In the genomic region with DNA sequence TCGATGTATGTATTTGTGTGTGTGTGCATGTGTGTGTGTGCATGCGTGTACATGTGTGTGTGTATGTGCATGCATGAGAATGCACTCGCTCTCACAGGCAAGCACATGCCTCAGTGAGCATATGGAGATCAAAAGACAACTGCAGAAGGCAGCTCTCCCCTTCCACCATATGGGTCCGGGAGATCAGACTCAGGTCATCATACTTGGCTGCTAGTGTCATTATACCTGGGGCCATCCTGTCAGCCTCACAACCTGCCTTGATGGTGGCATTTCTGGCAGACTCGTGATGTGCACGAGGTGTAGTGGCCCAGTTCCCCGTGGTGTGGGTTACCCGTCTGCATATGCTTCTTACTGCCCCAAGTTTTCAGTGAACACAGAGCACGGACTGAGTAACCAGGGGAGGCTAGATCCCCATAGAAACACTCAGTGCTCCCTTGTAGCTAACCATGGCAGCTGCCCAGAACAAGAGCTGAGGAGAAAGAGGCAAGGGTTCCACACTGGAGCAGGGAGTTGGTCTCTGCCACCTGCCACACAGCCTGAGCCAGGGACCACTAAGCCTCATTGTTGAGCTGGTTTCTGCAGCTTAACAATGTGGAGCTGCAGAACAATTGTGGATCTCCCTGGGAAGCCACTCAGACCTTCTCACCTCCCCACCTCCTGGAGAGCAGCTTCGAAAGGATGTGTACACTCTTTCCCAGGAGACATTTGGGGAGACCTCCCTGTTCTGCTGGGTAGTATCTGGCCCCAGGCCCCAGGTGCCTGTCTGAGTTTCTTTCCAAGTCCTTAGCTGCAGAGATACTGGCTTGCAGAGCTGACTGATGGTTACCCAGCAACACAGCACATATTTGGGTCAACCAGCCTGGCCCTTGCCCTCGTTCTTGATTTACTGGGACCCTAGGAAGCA, we compare ENCODE assay signal across 13 mouse cellular contexts.
DNase-seq lines count a peak whose midpoint lies in the region; ATAC-seq lines count a peak whose summit lies in the region.
"Had no signal": no experiment of that assay in that cellular context is flagged by ENCODE, and none has a peak within 500 bp of the region (broad histone marks: within the 10 kb centered on the region; RNA-seq: fewer than 3 reads in every experiment).

No protein-coding gene starts in this region.

- no peaks in the 10 kb centered on the region for H3K36me3 ChIP-seq in neural tube, embryonic 13.5 days
- H3K36me3 ChIP-seq: embryonic facial prominence, embryonic 12.5 days; heart, embryonic 12.5 days; intestine, embryonic 15.5 days; limb, embryonic 15.5 days had no signal

- no peak overlapping the region for H3K4me2 ChIP-seq in neural tube, embryonic 13.5 days
- H3K4me2 ChIP-seq: embryonic facial prominence, embryonic 12.5 days; heart, embryonic 12.5 days; intestine, embryonic 15.5 days; limb, embryonic 15.5 days had no signal

- no peak; the same call in 1 of the 2 replicates for ATAC-seq in cerebellum, adult (ENCODE audit: insufficient number of reproducible peaks, low FRiP score, low TSS enrichment)
- ATAC-seq in neural tube, embryonic 13.5 days (ENCODE audit: low read depth), result no peak
- ATAC-seq: activated CD4-positive, CD25-positive, alpha-beta regulatory T cell, adult 4 months; intestine, embryonic 15.5 days had no signal

- peak; percentile 27 for DNase-seq in cerebellum, adult 11 months
- DNase-seq in neural tube, embryonic 10.5 days (ENCODE audit: extremely low spot score, low spot score), result no peak
- DNase-seq in layer of hippocampus, postnatal 10 days (ENCODE audit: low spot score in 2 of 2), result peak; percentile 55 to 62
- no peak for DNase-seq in lung, postnatal 25 days (ENCODE audit: low spot score)
- no peak for DNase-seq in urinary bladder, postnatal 36 days (ENCODE audit: low spot score in 2 of 2)
- no peak for DNase-seq in ovary, postnatal 10 days (ENCODE audit: low spot score)

- no peaks in the 10 kb centered on the region for H3K27me3 ChIP-seq in neural tube, embryonic 13.5 days
- H3K27me3 ChIP-seq: embryonic facial prominence, embryonic 12.5 days; intestine, embryonic 15.5 days; limb, embryonic 15.5 days had no signal

- H3K9me3 ChIP-seq in neural tube, embryonic 13.5 days, result no peaks in the 10 kb centered on the region
- H3K9me3 ChIP-seq: embryonic facial prominence, embryonic 12.5 days; heart, embryonic 12.5 days; intestine, embryonic 15.5 days; limb, embryonic 15.5 days had no signal

- 49% methylated on average over 11 of the region's 11 CpGs for WGBS in neural tube, embryonic 13.5 days

- H3K4me1 ChIP-seq in neural tube, embryonic 13.5 days (replicated peaks), result peaks cover 45% of the 10 kb centered on the region
- H3K4me1 ChIP-seq: intestine, embryonic 15.5 days had no signal

- no peak overlapping the region for H3K4me3 ChIP-seq in neural tube, embryonic 13.5 days
- H3K4me3 ChIP-seq: embryonic facial prominence, embryonic 12.5 days; heart, embryonic 12.5 days; intestine, embryonic 15.5 days; limb, embryonic 15.5 days had no signal

- peak overlapping the region; percentile 39; the same call in 1 of the 2 replicates for H3K9ac ChIP-seq in neural tube, embryonic 13.5 days
- H3K9ac ChIP-seq: embryonic facial prominence, embryonic 12.5 days; heart, embryonic 12.5 days; intestine, embryonic 15.5 days; limb, embryonic 15.5 days had no signal

- 0 out of 2 replicates have a peak overlapping the region, but pooled peaks have one; percentile 9 for H3K27ac ChIP-seq in neural tube, embryonic 13.5 days (replicated peaks)
- H3K27ac ChIP-seq: embryonic facial prominence, embryonic 12.5 days; intestine, embryonic 15.5 days; limb, embryonic 15.5 days had no signal

Comparison
In these comparisons a context has a peak if more than half of its experiments do, and no peak if none do; other contexts are left out.
1. DNase-seq: peak in cerebellum, adult 11 months (single experiment) and layer of hippocampus, postnatal 10 days (2 of 2); none in neural tube, embryonic 10.5 days (single experiment), lung, postnatal 25 days (single experiment), urinary bladder, postnatal 36 days (0 of 2) and ovary, postnatal 10 days (single experiment).